Mouse (Mus musculus): ENCODE data around the gene Olfr843.

Olfr843 gene

GRCm38 (mm10) chr9:19251887-19252286 is at the start of gene Olfr843:
Gene Olfr843 (minus strand): TSS chr9:19251987.
- DNase-seq (ENCODE audit: low read depth, low spot score): no peak

More at GRCm38 (mm10) chr9:19251887-19252286, at the start of gene Olfr843:
- H3K36me3 ChIP-seq (ENCODE audit: control insufficient read depth, insufficient read depth, low read length, poor library complexity, severe bottlenecking): no peaks in the 10 kb centered on the region
- no peaks in the 10 kb centered on the region for H3K27me3 ChIP-seq (ENCODE audit: control insufficient read depth, insufficient read depth, low read length, poor library complexity, severe bottlenecking)

Measured in splenic B cell, adult 2 months (primary cell).